Mouse (Mus musculus) liver, embryonic 13.5 days (tissue): ENCODE measurements around the gene Rnd2. TPM values are rescaled to one million over a fixed set of nuclear protein-coding genes. Genes with fewer than 3 reads are reported as not detected.
"Not testable (repeated sequence)": the region's sequence is repeated elsewhere in the genome, so short reads cannot be mapped to it uniquely, and the experiment has no call there.

Experiments used
- ATAC-seq: fragments of 200-750 bp; cut with Nextera tagmentation; 2 replicates; pipeline ENCODE4 v1.8.0; 2017; ENCODE audit warnings: low read depth, mild to moderate bottlenecking, moderate number of reproducible peaks, moderate library complexity
- DNase-seq: peaks from one replicate; pipeline ENCODE4 v3.0.0; 2022
- H3K27ac ChIP-seq: fragments of 300-500 bp; sonication (generic); 2 replicates; pipeline ENCODE4 v1.5.1; 2015; ENCODE audit warnings: moderate library complexity, mild to moderate bottlenecking, inconsistent platforms
- H3K27me3 ChIP-seq: fragments of 300-500 bp; sonication (generic); 2 replicates; pipeline ENCODE4 v1.6.1; 2015; ENCODE audit warnings: mild to moderate bottlenecking, inconsistent platforms
- H3K36me3 ChIP-seq: fragments of 300-500 bp; sonication (generic); 2 replicates; pipeline ENCODE4 v1.6.1; 2015; ENCODE audit warnings: mild to moderate bottlenecking, inconsistent platforms
- H3K4me1 ChIP-seq: fragments of 300-500 bp; sonication (generic); replicated peaks from 2 replicates; pipeline ENCODE4 v1.6.1; 2015; ENCODE audit warnings: inconsistent platforms
- H3K4me2 ChIP-seq: fragments of 300-500 bp; sonication (generic); 2 replicates; pipeline ENCODE4 v1.6.1; 2015; ENCODE audit warnings: inconsistent platforms, mild to moderate bottlenecking, moderate library complexity
- H3K4me3 ChIP-seq: fragments of 300-500 bp; sonication (generic); replicated peaks from 2 replicates; pipeline ENCODE4 v1.5.1; 2015; ENCODE audit warnings: mild to moderate bottlenecking, inconsistent platforms
- H3K9ac ChIP-seq: fragments of 300-500 bp; sonication (generic); 2 replicates; pipeline ENCODE4 v1.6.1; 2015; ENCODE audit warnings: mild to moderate bottlenecking, inconsistent platforms
- H3K9me3 ChIP-seq: fragments of 300-500 bp; sonication (generic); replicated peaks from 2 replicates; pipeline ENCODE4 v1.6.1; 2016; ENCODE audit warnings: inconsistent platforms
- WGBS: fragments of 180-500 bp; shearing (Covaris S2); methylation state at CpG from one replicate; pipeline ENCODE4 v1.1.7; 2015; ENCODE audit not compliant: insufficient replicate concordance; 5-methylcytosine and 5-hydroxymethylcytosine counted together
- polyA plus RNA-seq: library from polyadenylated mRNA; unstranded; fragments of >200 nt; fragmentation: Nextera tagmentation; extraction: Ambion mirVana; gene quantifications from 2 replicates; pipeline ENCODE4 v1.2.1, GENCODE M21; 2015

Gene Rnd2
- polyA plus RNA-seq, 1 experiment from 2014 or later: 3.1 TPM

- Histone ChIP-seq H3K9ac (no peak overlapping the region), H3K36me3 (peaks cover 48% of the 10 kb centered on the region), H3K9me3 (no peaks in the 10 kb centered on the region), H3K27ac (no peak overlapping the region), H3K27me3 (peaks cover 13% of the 10 kb centered on the region), H3K4me1 (peaks cover 49% of the 10 kb centered on the region), H3K4me3 (no peak overlapping the region), H3K4me2 (no peak overlapping the region)
- ATAC-seq (0 out of 2 replicates have a peak, but pooled peaks have one; percentile 14), DNase-seq (no peak)
- WGBS: 78% methylated on average over 6 of the region's 6 CpGs
These were observed 5.1 kb upstream of the Rnd2 start for GRCm38 (mm10) chr11:101459716-101460115.

GRCm38 (mm10) chr11:101460321-101460720 is 4.5 kb upstream of the Rnd2 start:
- H3K4me3 ChIP-seq: no peak overlapping the region
- DNase-seq (no peak), ATAC-seq (no peak)
- peaks cover 19% of the 10 kb centered on the region for H3K27me3 ChIP-seq
- no peaks in the 10 kb centered on the region for H3K9me3 ChIP-seq
- no peak overlapping the region for H3K9ac ChIP-seq
- H3K4me1 ChIP-seq: peaks cover 55% of the 10 kb centered on the region
- H3K27ac ChIP-seq: no peak overlapping the region
- peaks cover 48% of the 10 kb centered on the region for H3K36me3 ChIP-seq
- H3K4me2 ChIP-seq: no peak overlapping the region
- WGBS: 88% methylated on average over 15 of the region's 15 CpGs

- H3K27ac ChIP-seq: no peak overlapping the region
- peaks cover 38% of the 10 kb centered on the region for H3K27me3 ChIP-seq
- ATAC-seq: no peak
- H3K4me3 ChIP-seq: no peak overlapping the region
- no peak overlapping the region for H3K9ac ChIP-seq
- DNase-seq: no peak
- H3K4me2 ChIP-seq: no peak overlapping the region
- H3K9me3 ChIP-seq: no peaks in the 10 kb centered on the region
- H3K4me1 ChIP-seq: peaks cover 65% of the 10 kb centered on the region
- WGBS: 82% methylated on average over 14 of the region's 14 CpGs
- peaks cover 39% of the 10 kb centered on the region for H3K36me3 ChIP-seq
These were observed 2.7 kb upstream of the Rnd2 start for GRCm38 (mm10) chr11:101462141-101462540.

GRCm38 (mm10) chr11:101462583-101463440 is 2.0 kb upstream of the Rnd2 start:
- 0 out of 2 replicates have a peak overlapping the region, but pooled peaks have one; percentile 9 for H3K9ac ChIP-seq
- no peak for DNase-seq
- H3K4me2 ChIP-seq: peak overlapping the region; percentile 97
- H3K27ac ChIP-seq: no peak overlapping the region
- H3K4me3 ChIP-seq: no peak overlapping the region
- WGBS: 22% methylated on average over 13 of the region's 13 CpGs
- peaks cover 32% of the 10 kb centered on the region for H3K36me3 ChIP-seq
- ATAC-seq: no peak
- peaks cover 71% of the 10 kb centered on the region for H3K4me1 ChIP-seq
- peaks cover 44% of the 10 kb centered on the region for H3K27me3 ChIP-seq
- H3K9me3 ChIP-seq: no peaks in the 10 kb centered on the region

GRCm38 (mm10) chr11:101465101-101465868 is 486 bp downstream of the Rnd2 start:
- peak; percentile 42 for DNase-seq
- peak overlapping the region; percentile 70 for H3K9ac ChIP-seq
- no peaks in the 10 kb centered on the region for H3K9me3 ChIP-seq
- peak overlapping the region; percentile 69 for H3K4me3 ChIP-seq
- peak; percentile 37 for ATAC-seq
- peaks cover 7% of the 10 kb centered on the region for H3K36me3 ChIP-seq
- peaks cover 66% of the 10 kb centered on the region for H3K27me3 ChIP-seq
- H3K27ac ChIP-seq: peak overlapping the region; percentile 60
- WGBS: under 1% methylated on average over 51 of the region's 51 CpGs
- H3K4me2 ChIP-seq: peak overlapping the region; percentile 97
- peaks cover 73% of the 10 kb centered on the region for H3K4me1 ChIP-seq

GRCm38 (mm10) chr11:101465869-101466551 is 1.2 kb downstream of the Rnd2 start, which contains the start of gene Vat1:
Gene Vat1, minus strand, starts transcription at chr11:101466230.
- H3K9me3 ChIP-seq: no peaks in the 10 kb centered on the region

GRCm38 (mm10) chr11:101466552-101466950 is 1.8 kb downstream of the Rnd2 start:
- H3K27me3 ChIP-seq: peaks cover 79% of the 10 kb centered on the region
- H3K36me3 ChIP-seq, H3K9ac ChIP-seq, H3K9me3 ChIP-seq, H3K27ac ChIP-seq, ATAC-seq, DNase-seq: not testable (repeated sequence)
- H3K4me1 ChIP-seq: peaks cover 73% of the 10 kb centered on the region
- peak overlapping the region; percentile 97 for H3K4me2 ChIP-seq
- H3K4me3 ChIP-seq: peak overlapping the region; percentile 69
- 49% methylated on average over 5 of the region's 5 CpGs for WGBS

More at GRCm38 (mm10) chr11:101465869-101466551, 1.2 kb downstream of the Rnd2 start, which contains the start of gene Vat1:
- H3K4me2 ChIP-seq: peak within 1 kb of the TSS; percentile 98
- H3K4me3 ChIP-seq: peak within 1 kb of the TSS; percentile 69
- H3K4me1 ChIP-seq: peaks cover 73% of the 10 kb centered on the region
- H3K9ac ChIP-seq: peak within 1 kb of the TSS; percentile 70
- DNase-seq (peak; percentile 67), ATAC-seq (peak; percentile 67)
- peaks cover 3% of the 10 kb centered on the region; the same call in 1 of the 2 replicates for H3K36me3 ChIP-seq
- under 1% methylated on average over 60 of the region's 60 CpGs for WGBS
- peak within 1 kb of the TSS; percentile 60 for H3K27ac ChIP-seq
- peaks cover 74% of the 10 kb centered on the region for H3K27me3 ChIP-seq

GRCm38 (mm10) chr11:101467477-101468262 is 2.9 kb downstream of the Rnd2 start:
- ATAC-seq (peak; percentile 66), DNase-seq (peak; percentile 48)
- WGBS: under 1% methylated on average over 41 of the region's 54 CpGs
- Histone ChIP-seq H3K4me2 (peak overlapping the region; percentile 98), H3K27ac (no peak overlapping the region; the same call in 1 of the 2 replicates), H3K4me1 (peaks cover 69% of the 10 kb centered on the region), H3K4me3 (peak overlapping the region; percentile 74), H3K27me3 (peaks cover 88% of the 10 kb centered on the region), H3K36me3 (no peaks in the 10 kb centered on the region), H3K9me3 (no peaks in the 10 kb centered on the region), H3K9ac (peak overlapping the region; percentile 75)

- no peak for DNase-seq
- Histone ChIP-seq H3K9ac (peak overlapping the region; percentile 75), H3K9me3 (no peaks in the 10 kb centered on the region), H3K27ac (no peak overlapping the region), H3K4me2 (peak overlapping the region; percentile 98), H3K27me3 (peaks cover 90% of the 10 kb centered on the region), H3K4me1 (peaks cover 63% of the 10 kb centered on the region), H3K36me3 (no peaks in the 10 kb centered on the region), H3K4me3 (peak overlapping the region; percentile 74)
- ATAC-seq: no peak; the same call in 1 of the 2 replicates
- 1% methylated on average over 31 of the region's 31 CpGs for WGBS
These were observed 3.5 kb downstream of the Rnd2 start for GRCm38 (mm10) chr11:101468263-101468688.

GRCm38 (mm10) chr11:101468731-101469130 is 3.9 kb downstream of the Rnd2 start:
- no peak for ATAC-seq
- WGBS: 7% methylated on average over 13 of the region's 13 CpGs
- Histone ChIP-seq H3K36me3 (no peaks in the 10 kb centered on the region), H3K4me2 (peak overlapping the region; percentile 98), H3K4me3 (peak overlapping the region; percentile 74), H3K4me1 (peaks cover 59% of the 10 kb centered on the region), H3K27ac (no peak overlapping the region), H3K9me3 (no peaks in the 10 kb centered on the region), H3K27me3 (peaks cover 87% of the 10 kb centered on the region), H3K9ac (peak overlapping the region; percentile 75)
- no peak for DNase-seq
